Mouse (Mus musculus) gastrocnemius, adult 8-10 months (tissue): ENCODE data around the gene Mettl18. TPM values are rescaled to one million over a fixed set of nuclear protein-coding genes. Genes with fewer than 3 reads are reported as not detected.

Source experiments
- DNase-seq, 2 experiments: peaks; one replicate each; pipeline ENCODE4 v3.0.0; 2022; ENCODE audit warnings: low spot score in 2 of 2
- total RNA-seq, 4 experiments: library from RNA; stranded (reverse); gene quantifications; 2 replicates each; pipeline ENCODE4 v1.2.4; 2022

The Mettl18 gene
- total RNA-seq, 4 experiments from 2014 or later, result 3.1 to 4.9 (median 4.3) TPM

DNA sequence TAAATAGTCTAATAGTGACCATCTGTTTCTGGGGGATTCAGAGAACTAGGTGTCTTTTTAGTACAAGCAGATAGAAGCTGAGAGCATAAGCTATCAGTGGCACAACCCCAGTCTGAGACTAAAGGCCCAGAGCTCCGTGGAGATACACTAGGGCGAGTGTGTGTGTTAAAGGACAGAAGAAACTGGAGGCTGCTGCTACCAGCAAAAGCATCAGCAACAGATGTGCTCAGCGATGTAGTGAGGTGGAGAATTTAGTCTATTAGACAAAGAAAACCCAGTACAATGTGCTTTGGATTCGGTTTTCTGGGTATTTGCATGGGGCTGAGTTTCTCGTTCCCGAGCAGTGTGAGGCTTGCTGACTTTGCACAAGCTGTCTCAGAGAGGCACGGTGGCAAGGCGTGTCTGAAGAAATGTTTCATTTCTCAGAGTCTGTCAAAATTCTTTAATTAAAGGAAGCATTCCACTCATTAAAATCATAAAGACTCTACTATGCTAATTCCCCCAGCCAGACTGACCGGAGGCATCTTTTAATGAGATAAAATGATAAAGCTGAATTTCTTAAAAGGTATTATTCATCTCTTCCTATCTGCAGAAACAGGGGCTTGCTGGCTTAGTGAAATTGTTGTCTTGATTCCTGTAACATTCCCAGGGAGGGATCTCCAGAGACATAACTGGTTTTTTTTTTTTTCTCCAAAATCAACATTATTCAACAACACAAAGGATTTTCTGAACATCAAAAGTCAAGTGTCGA lies 45.9 kb downstream of the Mettl18 start:
- DNase-seq, result no peak

GRCm38 (mm10) chr1:164043549-164043948 lies 48.9 kb downstream of the Mettl18 start:
- no peak for DNase-seq

Other genes starting within 250 kb of the Mettl18 start
- gene Kifap3, start 215.3 kb upstream of the Mettl18 start, total RNA-seq, result 10 to 100 TPM; 20.6 to 22.8 (median 21.8) TPM
- 1 to 10 TPM; 3.4 to 4.1 (median 4.0) TPM for gene Scyl3, start 65.8 kb upstream of the Mettl18 start, total RNA-seq
- under 1 TPM in 2 of 4 experiments, not detected in 2; 0.51 to 0.81 TPM for gene BC055324, start 93 bp upstream of the Mettl18 start, total RNA-seq
- gene Sele, start 53.3 kb downstream of the Mettl18 start, total RNA-seq, result not detected
- gene Sell, start 67.1 kb downstream of the Mettl18 start, total RNA-seq, result under 1 TPM in 2 of 4 experiments, not detected in 2; 0.19 to 0.34 TPM
- gene Selp, start 120.4 kb downstream of the Mettl18 start, total RNA-seq, result under 1 TPM; 0.27 to 0.83 (median 0.59) TPM
- under 1 TPM; 0.07 to 0.18 (median 0.13) TPM for gene F5, start 156.9 kb downstream of the Mettl18 start, total RNA-seq